Mouse (Mus musculus): ENCODE data around the gene A630076J17Rik.
A peak's percentile ranks its signal among the peaks of the same experiment; 100 is the strongest.

Gene A630076J17Rik

GRCm38 (mm10) chr3:107275351-107275750, 44.9 kb downstream of the A630076J17Rik start:
- no peak for DNase-seq (ENCODE audit: low read depth in 2 of 2, low spot score in 2 of 2)

GRCm38 (mm10) chr3:107275996-107276395, 45.6 kb downstream of the A630076J17Rik start:
- no peak for DNase-seq (ENCODE audit: low read depth in 2 of 2, low spot score in 2 of 2)

GRCm38 (mm10) chr3:107276626-107277025, 46.2 kb downstream of the A630076J17Rik start:
- DNase-seq (ENCODE audit: low read depth in 2 of 2, low spot score in 2 of 2) = no peak

GRCm38 (mm10) chr3:107278479-107279269, 48.3 kb downstream of the A630076J17Rik start, which contains the start of gene Lamtor5:
TSS of gene Lamtor5 (plus strand) at chr3:107278858.
- peak; percentile 80 to 88 for DNase-seq (ENCODE audit: low read depth in 2 of 2, low spot score in 2 of 2)

Measured in CD8-positive naive resting alpha-beta T cell, adult 2 months (primary cell).